Mouse (Mus musculus): Measurements from ENCODE around the gene Slc25a27.

Slc25a27 gene

GRCm38 (mm10) chr17:43666576-43667289, at the start of gene Slc25a27:
Gene Slc25a27 (minus strand): TSS chr17:43667214.
- DNase-seq (ENCODE audit: low read depth, low spot score) = peak; percentile 90

- no peak for DNase-seq (ENCODE audit: low read depth, low spot score)
Observed at GRCm38 (mm10) chr17:43716601-43717000, 49.6 kb upstream of the Slc25a27 start.

GRCm38 (mm10) chr17:43714191-43714590, 47.2 kb upstream of the Slc25a27 start:
- DNase-seq (ENCODE audit: low read depth, low spot score) = no peak

GRCm38 (mm10) chr17:43711557-43712352, 44.7 kb upstream of the Slc25a27 start:
- DNase-seq (ENCODE audit: low read depth, low spot score) = no peak

- DNase-seq (ENCODE audit: low read depth, low spot score) = no peak
Observed at GRCm38 (mm10) chr17:43707254-43707653, 40.2 kb upstream of the Slc25a27 start.

- no peak for DNase-seq (ENCODE audit: low read depth, low spot score)
Observed at GRCm38 (mm10) chr17:43706749-43707148, 39.7 kb upstream of the Slc25a27 start.

- no peak for DNase-seq (ENCODE audit: low read depth, low spot score)
Observed at GRCm38 (mm10) chr17:43704216-43704930, 37.4 kb upstream of the Slc25a27 start.

- peak; percentile 21 for DNase-seq (ENCODE audit: low read depth, low spot score)
Observed at GRCm38 (mm10) chr17:43701060-43701459, 34.0 kb upstream of the Slc25a27 start.

- DNase-seq (ENCODE audit: low read depth, low spot score) = peak; percentile 59
Observed at GRCm38 (mm10) chr17:43698997-43699649, 32.1 kb upstream of the Slc25a27 start.

GRCm38 (mm10) chr17:43689591-43689990, 22.6 kb upstream of the Slc25a27 start:
- no peak for DNase-seq (ENCODE audit: low read depth, low spot score)

GRCm38 (mm10) chr17:43684638-43685037, 17.6 kb upstream of the Slc25a27 start:
- DNase-seq (ENCODE audit: low read depth, low spot score) = no peak

GRCm38 (mm10) chr17:43684086-43684485, 17.1 kb upstream of the Slc25a27 start:
- no peak for DNase-seq (ENCODE audit: low read depth, low spot score)

GRCm38 (mm10) chr17:43677317-43677716, 10.3 kb upstream of the Slc25a27 start:
- no peak for DNase-seq (ENCODE audit: low read depth, low spot score)

- DNase-seq (ENCODE audit: low read depth, low spot score) = no peak
Observed at GRCm38 (mm10) chr17:43676241-43676640, 9.2 kb upstream of the Slc25a27 start.

GRCm38 (mm10) chr17:43675228-43675627, 8.2 kb upstream of the Slc25a27 start:
- DNase-seq (ENCODE audit: low read depth, low spot score) = no peak

- DNase-seq (ENCODE audit: low read depth, low spot score) = no peak
Observed at GRCm38 (mm10) chr17:43671907-43672306, 4.9 kb upstream of the Slc25a27 start.

GRCm38 (mm10) chr17:43669145-43669695, 2.2 kb upstream of the Slc25a27 start:
- no peak for DNase-seq (ENCODE audit: low read depth, low spot score)

GRCm38 (mm10) chr17:43667290-43667843, 353 bp upstream of the Slc25a27 start, which contains the start of gene Cyp39a1:
Gene Cyp39a1 (plus strand): TSS chr17:43667425.
- no peak for DNase-seq (ENCODE audit: low read depth, low spot score)

GRCm38 (mm10) chr17:43651314-43652046, 15.5 kb downstream of the Slc25a27 start:
- DNase-seq (ENCODE audit: low read depth, low spot score) = no peak
